Mouse (Mus musculus) forebrain, embryonic 11.5 days (tissue): ENCODE results near the gene 1700029P11Rik. TPM values are rescaled to one million over a fixed set of nuclear protein-coding genes. Genes with fewer than 3 reads are reported as not detected.
A peak's percentile ranks its signal among the peaks of the same experiment; 100 is the strongest.

Experiments
- ATAC-seq: fragments of 200-750 bp; cut with Nextera tagmentation; replicated peaks from 2 replicates; pipeline ENCODE4 v1.8.0; 2017; ENCODE audit warnings: moderate TSS enrichment; ENCODE audit not compliant: low FRiP score
- DNase-seq: peaks from one replicate; pipeline ENCODE4 v3.0.0-alpha.2; 2017; ENCODE audit warnings: low spot score
- H3K27ac ChIP-seq: fragments of 300-500 bp; sonication (generic); 2 replicates; pipeline ENCODE4 v1.5.1; 2014; ENCODE audit warnings: low read depth, low read length
- H3K27me3 ChIP-seq: fragments of 300-500 bp; sonication (generic); 2 replicates; pipeline ENCODE4 v1.6.1; 2014; ENCODE audit warnings: mild to moderate bottlenecking, low read length, mixed read lengths; ENCODE audit not compliant: control insufficient read depth, insufficient read depth
- H3K36me3 ChIP-seq: fragments of 300-500 bp; sonication (generic); 2 replicates; pipeline ENCODE4 v1.6.1; 2014; ENCODE audit warnings: mild to moderate bottlenecking, low read length, moderate library complexity, mixed read lengths; ENCODE audit not compliant: control insufficient read depth, insufficient read depth
- H3K4me1 ChIP-seq: fragments of 300-500 bp; sonication (generic); replicated peaks from 2 replicates; pipeline ENCODE4 v1.6.1; 2014; ENCODE audit warnings: low read length, mixed read lengths; ENCODE audit not compliant: control insufficient read depth, insufficient read depth
- H3K4me2 ChIP-seq: fragments of 300-500 bp; sonication (generic); 2 replicates; pipeline ENCODE4 v1.6.1; 2014; ENCODE audit warnings: low read depth, mild to moderate bottlenecking, low read length, moderate library complexity, mixed read lengths; ENCODE audit not compliant: severe bottlenecking
- H3K4me3 ChIP-seq: fragments of 300-500 bp; sonication (generic); 2 replicates; pipeline ENCODE4 v1.5.1; 2014; ENCODE audit warnings: low read depth, low read length
- H3K9ac ChIP-seq: fragments of 300-500 bp; sonication (generic); 2 replicates; pipeline ENCODE4 v1.6.1; 2014; ENCODE audit warnings: low read length
- H3K9me3 ChIP-seq: fragments of 300-500 bp; sonication (generic); 2 replicates; pipeline ENCODE4 v1.6.1; 2016; ENCODE audit warnings: low read length, mixed read lengths; ENCODE audit not compliant: control insufficient read depth
- WGBS: fragments of 180-500 bp; shearing (Covaris S2); extraction: QIAGEN DNeasy Blood & Tissue Kit; methylation state at CpG from one replicate; pipeline ENCODE4 v1.1.7; 2014; 5-methylcytosine and 5-hydroxymethylcytosine counted together
- polyA plus RNA-seq: library from polyadenylated mRNA; unstranded; fragments of >200 nt; fragmentation: Nextera tagmentation; extraction: Ambion mirVana; gene quantifications from 2 replicates; pipeline ENCODE4 v1.2.1, GENCODE M21; 2014

The 1700029P11Rik gene
- polyA plus RNA-seq, 1 experiment from 2014 or later: not detected

DNA sequence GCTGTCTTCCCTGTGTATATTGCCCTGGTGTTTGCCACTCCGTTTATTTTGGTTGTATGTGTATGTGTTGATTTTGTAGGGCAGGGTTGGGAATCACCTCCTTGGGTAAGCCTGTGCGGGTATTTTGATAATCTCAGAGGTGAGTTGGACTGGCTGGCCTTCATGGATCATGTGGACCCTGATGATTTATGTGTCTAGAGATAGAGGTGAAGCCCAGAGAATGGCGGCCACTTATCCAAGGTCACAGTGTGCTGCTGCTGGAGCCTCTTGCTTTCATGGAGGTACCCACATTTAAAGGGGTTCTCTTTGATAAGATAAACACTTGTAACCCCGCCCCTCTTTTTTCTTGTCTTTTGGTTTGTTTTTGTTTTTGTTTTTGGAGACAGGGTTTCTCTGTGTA lies 40.6 kb upstream of the 1700029P11Rik start:
- no peaks in the 10 kb centered on the region for H3K36me3 ChIP-seq
- no peaks in the 10 kb centered on the region for H3K9me3 ChIP-seq
- H3K4me1 ChIP-seq: peaks cover 17% of the 10 kb centered on the region
- no peak overlapping the region for H3K4me2 ChIP-seq
- WGBS: 91% methylated on average over 4 of the region's 4 CpGs
- no peak overlapping the region for H3K4me3 ChIP-seq
- H3K27ac ChIP-seq: no peak overlapping the region
- H3K27me3 ChIP-seq: no peaks in the 10 kb centered on the region; the same call in 1 of the 2 replicates
- ATAC-seq: no peak
- no peak overlapping the region for H3K9ac ChIP-seq
- no peak for DNase-seq

DNA sequence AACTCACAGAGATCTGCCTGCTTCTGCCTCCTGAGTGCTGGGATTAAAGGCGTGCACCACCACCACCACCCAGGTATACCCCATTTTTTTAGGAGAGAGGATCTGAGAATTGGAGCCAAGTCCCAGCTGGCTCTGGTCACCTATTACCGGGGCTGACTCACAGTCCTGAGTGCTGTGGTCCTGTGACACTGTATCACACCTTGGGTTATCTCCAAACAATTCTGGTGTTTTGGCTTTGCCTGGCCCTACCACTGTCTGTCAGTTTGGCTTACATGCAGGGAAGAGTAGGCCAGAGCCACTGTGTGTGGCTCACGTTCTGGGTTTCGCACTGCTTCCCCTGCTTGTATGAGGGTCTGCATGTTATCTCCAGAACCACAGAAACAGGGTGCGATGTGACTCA lies 40.1 kb upstream of the 1700029P11Rik start:
- H3K4me3 ChIP-seq: no peak overlapping the region
- WGBS: 93% methylated on average over 5 of the region's 5 CpGs
- no peak for ATAC-seq
- H3K4me2 ChIP-seq: no peak overlapping the region
- H3K4me1 ChIP-seq: peaks cover 17% of the 10 kb centered on the region
- H3K9ac ChIP-seq: no peak overlapping the region
- H3K36me3 ChIP-seq: no peaks in the 10 kb centered on the region
- no peak overlapping the region for H3K27ac ChIP-seq
- no peaks in the 10 kb centered on the region; the same call in 1 of the 2 replicates for H3K27me3 ChIP-seq
- no peak for DNase-seq
- no peaks in the 10 kb centered on the region for H3K9me3 ChIP-seq

DNA sequence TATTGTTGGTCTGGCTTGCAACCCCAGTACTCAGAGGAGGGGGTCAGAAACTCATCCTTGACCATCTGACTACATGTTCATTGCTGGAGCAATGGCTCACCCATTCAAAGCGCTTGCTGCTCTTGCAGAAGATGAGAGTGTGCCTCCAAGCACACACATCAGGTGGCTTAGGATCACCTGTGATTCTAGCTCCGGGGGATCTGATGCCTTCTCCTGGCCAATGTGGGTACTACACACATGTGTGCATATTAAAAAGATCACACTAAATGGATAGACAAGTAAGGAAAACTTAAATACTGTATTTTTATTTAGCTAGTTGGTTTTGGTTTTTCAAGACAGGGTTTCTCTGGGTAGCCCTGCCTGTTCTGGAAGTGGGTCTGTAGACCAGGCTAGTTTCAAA lies 39.3 kb upstream of the 1700029P11Rik start:
- no peak for DNase-seq
- Histone ChIP-seq H3K27me3 (no peaks in the 10 kb centered on the region; the same call in 1 of the 2 replicates), H3K36me3 (no peaks in the 10 kb centered on the region), H3K27ac (no peak overlapping the region), H3K4me2 (no peak overlapping the region), H3K4me1 (peaks cover 17% of the 10 kb centered on the region), H3K9ac (no peak overlapping the region), H3K9me3 (no peaks in the 10 kb centered on the region), H3K4me3 (no peak overlapping the region)
- ATAC-seq: no peak
- WGBS: 93% methylated on average over 2 of the region's 2 CpGs

DNA sequence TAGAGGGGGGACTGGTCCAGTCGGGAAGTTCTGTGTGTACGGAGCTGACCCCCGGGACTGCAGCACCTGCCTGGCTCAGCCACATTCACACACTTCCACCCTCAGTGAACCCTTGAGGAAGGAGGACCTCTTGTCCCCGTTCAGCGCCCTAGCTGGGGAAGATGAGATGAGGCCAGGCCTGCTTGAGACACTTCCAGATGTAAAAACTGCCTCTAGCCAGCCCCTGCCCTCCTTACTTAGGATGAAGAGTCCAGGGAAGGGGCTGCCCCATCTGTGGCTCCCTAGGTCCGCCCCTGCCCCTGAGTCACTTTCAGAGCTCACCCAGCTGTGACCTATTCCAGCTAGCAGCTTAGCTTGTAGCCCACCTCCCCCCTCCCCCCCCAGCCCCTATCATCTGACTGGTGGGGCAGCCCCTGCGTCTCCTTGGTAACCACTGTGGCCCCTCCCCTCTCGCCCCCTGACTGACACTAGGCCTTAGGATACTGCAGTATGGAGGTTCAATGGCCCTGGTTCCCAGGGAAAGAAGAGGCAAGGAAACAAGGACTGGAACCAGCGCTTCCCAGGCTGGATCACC lies 37.1 kb upstream of the 1700029P11Rik start:
- Histone ChIP-seq H3K9me3 (no peaks in the 10 kb centered on the region), H3K9ac (peak overlapping the region; percentile 43; the same call in 1 of the 2 replicates), H3K4me3 (no peak overlapping the region), H3K27ac (0 out of 2 replicates have a peak overlapping the region, but pooled peaks have one; percentile 21), H3K36me3 (no peaks in the 10 kb centered on the region), H3K4me1 (peaks cover 7% of the 10 kb centered on the region; the same call in 1 of the 2 replicates), H3K27me3 (no peaks in the 10 kb centered on the region), H3K4me2 (no peak overlapping the region)
- peak; percentile 58; the same call in 1 of the 2 replicates for ATAC-seq
- 8% methylated on average over 9 of the region's 9 CpGs for WGBS
- DNase-seq: peak; percentile 79

DNA sequence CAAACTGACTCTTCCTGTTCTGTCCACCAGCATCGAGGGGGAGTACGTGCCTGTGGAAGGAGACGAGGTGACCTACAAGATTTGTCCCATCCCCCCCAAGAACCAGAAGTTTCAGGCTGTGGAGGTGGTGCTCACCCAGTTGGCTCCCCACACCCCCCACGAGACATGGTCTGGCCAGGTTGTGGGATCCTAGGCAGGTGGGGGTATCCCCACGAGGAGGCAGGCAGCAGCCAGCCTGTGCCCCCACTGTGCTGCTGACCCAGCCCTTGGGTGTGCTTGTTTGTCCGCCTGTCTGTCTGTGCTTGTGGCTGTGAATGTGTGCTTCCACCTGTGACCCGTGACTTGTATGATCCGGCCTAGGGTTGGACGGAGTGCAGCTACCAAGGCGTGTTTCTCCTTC lies 31.3 kb upstream of the 1700029P11Rik start:
- no peak overlapping the region for H3K4me3 ChIP-seq
- no peak for ATAC-seq
- no peaks in the 10 kb centered on the region for H3K4me1 ChIP-seq
- H3K9ac ChIP-seq: no peak overlapping the region
- no peak overlapping the region for H3K27ac ChIP-seq
- no peak overlapping the region for H3K4me2 ChIP-seq
- H3K9me3 ChIP-seq: no peaks in the 10 kb centered on the region
- whole genome bisulfite sequencing: 85% methylated on average over 10 of the region's 10 CpGs
- DNase-seq: no peak
- H3K36me3 ChIP-seq: no peaks in the 10 kb centered on the region
- H3K27me3 ChIP-seq: no peaks in the 10 kb centered on the region

DNA sequence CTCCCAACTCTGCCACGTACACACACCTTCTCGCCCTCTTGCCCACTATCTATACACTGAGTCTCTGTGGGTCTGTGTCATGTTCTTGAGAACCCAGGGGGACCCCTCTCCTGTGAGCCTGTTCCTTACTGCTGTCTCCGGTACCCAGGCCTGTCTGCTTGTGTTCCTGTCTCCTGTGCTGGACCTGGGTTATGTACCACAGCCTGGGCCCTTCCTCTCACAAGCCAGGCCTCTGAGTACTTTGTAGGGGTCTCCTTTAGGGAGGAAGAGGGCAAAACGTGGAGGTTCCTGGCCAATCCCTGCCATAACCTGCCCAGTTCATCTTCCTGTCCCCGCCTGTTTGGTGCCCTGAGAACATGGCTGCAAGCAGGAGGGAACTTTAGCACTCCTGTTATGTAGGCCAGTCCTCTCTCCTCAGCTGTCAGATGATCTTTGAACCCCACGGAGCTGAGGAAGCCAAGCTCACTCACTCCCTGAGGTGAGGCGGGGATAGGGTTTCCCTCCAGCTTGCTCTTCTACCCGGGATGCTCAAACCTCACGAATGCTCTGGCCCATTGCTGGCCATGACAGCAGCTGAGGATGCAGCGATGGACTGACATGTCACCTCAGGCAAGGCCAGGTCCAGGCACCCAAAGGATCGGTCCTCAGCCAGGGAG lies 30.7 kb upstream of the 1700029P11Rik start:
- 75% methylated on average over 11 of the region's 11 CpGs for WGBS
- no peak overlapping the region for H3K4me3 ChIP-seq
- no peaks in the 10 kb centered on the region for H3K9me3 ChIP-seq
- H3K9ac ChIP-seq: no peak overlapping the region
- ATAC-seq (no peak), DNase-seq (peak; percentile 43)
- H3K36me3 ChIP-seq: no peaks in the 10 kb centered on the region
- no peak overlapping the region for H3K4me2 ChIP-seq
- H3K27me3 ChIP-seq: no peaks in the 10 kb centered on the region
- no peak overlapping the region for H3K27ac ChIP-seq
- H3K4me1 ChIP-seq: no peaks in the 10 kb centered on the region

DNA sequence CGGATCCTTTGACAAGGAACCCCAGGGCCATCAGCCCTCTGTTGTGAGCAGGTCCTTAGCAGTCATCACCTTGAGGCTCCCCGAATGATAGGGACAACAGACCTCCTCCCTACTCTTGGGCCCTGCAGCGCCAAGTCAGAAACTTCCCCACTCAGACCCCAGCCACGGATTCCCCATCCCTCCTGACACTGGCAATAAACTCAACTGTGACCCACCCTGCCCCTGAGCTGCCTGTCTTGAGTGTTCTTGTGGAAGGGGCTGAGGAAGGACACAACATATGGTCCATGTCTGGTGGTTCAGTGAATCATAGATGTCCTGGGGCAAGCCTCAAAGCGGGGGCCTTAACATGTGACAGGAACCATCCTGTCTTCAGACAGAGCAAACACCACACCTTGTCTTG lies 29.6 kb upstream of the 1700029P11Rik start:
- DNase-seq: no peak
- Histone ChIP-seq H3K27me3 (no peaks in the 10 kb centered on the region), H3K4me2 (no peak overlapping the region), H3K9me3 (no peaks in the 10 kb centered on the region), H3K9ac (no peak overlapping the region), H3K4me3 (no peak overlapping the region), H3K27ac (no peak overlapping the region), H3K36me3 (no peaks in the 10 kb centered on the region; the same call in 1 of the 2 replicates), H3K4me1 (no peaks in the 10 kb centered on the region)
- ATAC-seq: no peak
- WGBS: 87% methylated on average over 5 of the region's 5 CpGs

DNA sequence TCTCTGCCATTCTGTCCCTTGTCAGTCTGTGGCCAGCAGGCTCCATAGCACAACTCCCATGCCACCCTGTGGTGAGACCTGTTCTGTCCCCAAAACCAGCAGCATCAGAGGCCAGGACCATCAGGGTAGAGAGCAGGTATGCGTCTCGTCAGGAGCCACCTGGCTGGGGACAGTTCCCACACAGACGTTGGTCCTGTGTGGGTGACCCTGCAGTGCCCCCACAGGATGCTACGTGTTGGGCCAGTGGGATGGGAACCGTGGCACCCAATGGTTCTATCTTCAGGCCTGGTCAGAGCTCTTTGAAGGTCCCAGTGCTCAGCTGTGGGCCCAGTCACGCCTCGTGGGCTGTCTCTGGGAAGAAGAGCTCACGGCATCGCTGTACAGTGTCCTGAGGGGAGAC lies 29.2 kb upstream of the 1700029P11Rik start:
- no peaks in the 10 kb centered on the region; the same call in 1 of the 2 replicates for H3K36me3 ChIP-seq
- WGBS: 92% methylated on average over 9 of the region's 9 CpGs
- ATAC-seq: no peak

DNA sequence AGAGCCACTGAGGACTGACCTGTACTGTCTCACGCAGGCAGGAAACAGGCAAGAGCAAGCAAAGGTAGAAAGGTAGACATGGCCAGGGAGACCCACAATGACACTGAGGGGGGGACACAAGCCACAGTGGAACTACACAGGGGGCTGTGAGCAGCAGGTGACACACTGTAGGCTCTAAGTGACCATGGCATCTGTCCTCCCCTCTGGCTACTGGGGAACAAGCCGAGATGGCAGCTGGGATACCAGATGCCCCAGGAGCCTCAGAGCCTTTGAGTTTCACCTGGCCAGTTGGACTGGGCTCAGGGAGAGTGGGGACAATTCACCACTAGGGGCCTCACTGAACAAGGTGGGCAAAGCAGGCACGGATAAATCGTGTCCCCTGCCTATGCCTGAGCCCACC lies 28.0 kb upstream of the 1700029P11Rik start:
- no peak overlapping the region for H3K27ac ChIP-seq
- no peaks in the 10 kb centered on the region for H3K4me1 ChIP-seq
- no peaks in the 10 kb centered on the region; the same call in 1 of the 2 replicates for H3K36me3 ChIP-seq
- H3K9ac ChIP-seq: no peak overlapping the region; the same call in 1 of the 2 replicates
- no peak overlapping the region for H3K4me2 ChIP-seq
- no peaks in the 10 kb centered on the region for H3K27me3 ChIP-seq
- H3K4me3 ChIP-seq: no peak overlapping the region
- 91% methylated on average over 4 of the region's 4 CpGs for WGBS
- no peaks in the 10 kb centered on the region for H3K9me3 ChIP-seq
- ATAC-seq (no peak), DNase-seq (peak; percentile 42)

More for the DNA sequence above, 29.2 kb upstream of the 1700029P11Rik start:
- Histone ChIP-seq H3K27ac (no peak overlapping the region), H3K27me3 (no peaks in the 10 kb centered on the region), H3K4me3 (no peak overlapping the region), H3K9me3 (no peaks in the 10 kb centered on the region), H3K4me1 (no peaks in the 10 kb centered on the region), H3K9ac (no peak overlapping the region), H3K4me2 (no peak overlapping the region)
- peak; percentile 42 for DNase-seq
